Comparison of ENCODE assay signal across 13 mouse cellular contexts in the genomic region with DNA sequence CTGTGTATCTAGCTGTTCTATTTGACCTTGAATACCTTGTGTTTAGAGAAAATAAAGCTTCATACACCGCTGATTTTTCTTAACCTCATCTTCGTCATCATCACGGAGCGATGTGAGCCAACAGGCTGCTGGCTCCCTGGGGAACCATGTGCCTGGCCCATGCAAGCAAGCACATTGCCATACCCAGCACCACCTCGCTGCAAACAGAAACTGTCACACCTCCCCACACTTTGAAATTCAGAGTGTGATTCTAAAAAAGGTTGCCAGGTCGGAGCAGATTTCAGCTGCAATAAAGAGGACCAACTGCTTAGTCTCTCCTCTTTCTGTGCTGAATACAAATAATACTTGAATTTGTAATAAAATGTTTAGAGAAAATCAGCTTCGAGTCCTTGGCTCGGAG. TPM values are rescaled to one million over a fixed set of nuclear protein-coding genes. Genes with fewer than 3 reads are reported as not detected.
"Had no signal": no experiment of that assay in that cellular context is flagged by ENCODE, and none has a peak within 500 bp of the region (broad histone marks: within the 10 kb centered on the region; RNA-seq: fewer than 3 reads in every experiment).

No protein-coding gene starts in this region.

- DNase-seq: kidney, adult 2 months; kidney, postnatal 14 days; layer of hippocampus, postnatal 36 days; liver; liver, embryonic 13.5 days; liver, postnatal 0 days; lung, postnatal 14 days; retina, postnatal 1 day; right cerebral cortex, postnatal 4 days; spleen, adult 18-20 months; thymus, postnatal 4 days had no signal

RNA-seq across cellular contexts. Expression of a gene that starts 54.0 kb away (rescaled TPM):
- total RNA-seq: monocyte, adult 5-6 weeks; neutrophil, adult 5-6 weeks had no signal
